Comparison of ENCODE assay signal across 14 mouse cellular contexts in the genomic region with DNA sequence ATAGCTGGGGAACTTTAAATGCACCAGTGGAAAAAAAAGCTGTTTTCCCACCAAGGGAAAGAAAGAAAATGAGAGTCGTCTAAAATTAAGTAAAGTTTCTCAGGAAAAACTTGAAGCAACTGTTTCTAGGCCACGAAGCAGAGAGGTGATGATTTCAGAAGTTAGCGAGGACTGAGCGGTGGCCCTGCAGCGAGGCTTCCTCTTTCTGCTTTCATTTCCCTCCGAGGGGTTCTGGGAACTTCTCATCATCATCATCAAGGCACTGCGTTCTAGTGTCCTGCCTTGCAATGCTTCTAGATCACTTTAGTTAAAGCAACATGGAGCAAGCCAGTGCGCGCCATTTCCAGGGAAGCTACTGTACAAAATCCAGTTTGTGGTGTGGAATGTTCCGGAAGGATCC. TPM values are rescaled to one million over a fixed set of nuclear protein-coding genes. Genes with fewer than 3 reads are reported as not detected.
DNase-seq lines count a peak whose midpoint lies in the region; ATAC-seq and TF ChIP-seq lines count a peak whose summit lies in the region.
"Had no signal": no experiment of that assay in that cellular context is flagged by ENCODE, and none has a peak within 500 bp of the region (broad histone marks: within the 10 kb centered on the region; RNA-seq: fewer than 3 reads in every experiment).

No protein-coding gene starts in this region.

- H3K79me2 ChIP-seq in MEL (ENCODE audit: control insufficient read depth, insufficient read depth, low read length, poor library complexity), result no peaks in the 10 kb centered on the region

- peak overlapping the region; percentile 11; the same call in 1 of the 2 replicates for H3K4me2 ChIP-seq in liver, embryonic 12.5 days
- no peak overlapping the region for H3K4me2 ChIP-seq in intestine, embryonic 16.5 days (ENCODE audit: low read depth, low read length)
- H3K4me2 ChIP-seq: hindbrain, embryonic 15.5 days; limb, embryonic 15.5 days had no signal

- H3K9me3 ChIP-seq in MEL (replicated peaks; ENCODE audit: insufficient read depth, low read length), result no peaks in the 10 kb centered on the region
- no peaks in the 10 kb centered on the region for H3K9me3 ChIP-seq in liver, embryonic 12.5 days (replicated peaks)
- no peaks in the 10 kb centered on the region for H3K9me3 ChIP-seq in intestine, embryonic 16.5 days (ENCODE audit: control insufficient read depth, low read length)
- H3K9me3 ChIP-seq: hindbrain, embryonic 15.5 days; limb, embryonic 15.5 days had no signal

- peak overlapping the region; percentile 62 for H3K27ac ChIP-seq in MEL (ENCODE audit: control insufficient read depth, low read depth, low read length)
- H3K27ac ChIP-seq in liver, embryonic 12.5 days, result peak overlapping the region; percentile 83
- no peak overlapping the region for H3K27ac ChIP-seq in intestine, embryonic 16.5 days (ENCODE audit: low read length)
- H3K27ac ChIP-seq: hindbrain, embryonic 15.5 days; limb, embryonic 15.5 days had no signal

- peak; percentile 42 for DNase-seq in layer of hippocampus, adult 9-11 months
- no peak for DNase-seq in layer of hippocampus, postnatal 14 days (ENCODE audit: low spot score in 2 of 2)
- DNase-seq in MEL (ENCODE audit: low read depth, low spot score), result peak; percentile 88
- DNase-seq in monocyte, adult 2 months (ENCODE audit: low read depth in 1 of 2, low spot score in 2 of 2), result peak; percentile 56
- DNase-seq in gastrocnemius, adult 8-10 months (ENCODE audit: low spot score in 2 of 2), result no peak
- no peak for DNase-seq in adrenal gland, adult 8-10 months
- DNase-seq: adrenal gland, postnatal 10 days; cerebellum, postnatal 36 days; right cerebral cortex, postnatal 14 days had no signal

- H3K27me3 ChIP-seq in MEL (ENCODE audit: control insufficient read depth in 1 of 2, insufficient read depth in 2 of 2, low read length in 2 of 2), result peaks cover 8 to 17% of the 10 kb centered on the region in 2 experiments
- H3K27me3 ChIP-seq in liver, embryonic 12.5 days (replicated peaks), result peaks cover 3% of the 10 kb centered on the region; the same call in 1 of the 2 replicates
- no peaks in the 10 kb centered on the region for H3K27me3 ChIP-seq in intestine, embryonic 16.5 days (replicated peaks; ENCODE audit: control insufficient read depth, insufficient read depth, low read length)
- H3K27me3 ChIP-seq: hindbrain, embryonic 15.5 days; limb, embryonic 15.5 days had no signal

- WGBS in liver, embryonic 12.5 days (ENCODE audit: insufficient replicate concordance), result 57% methylated on average over 10 of the region's 10 CpGs
- WGBS in intestine, embryonic 16.5 days, result 85% methylated on average over 10 of the region's 10 CpGs

- no peak for TF ChIP-seq CTCF in MEL (IDR thresholded peaks at IDR 0.05 in 2 of 3, conservative IDR thresholded peaks at IDR 0.05 in 1 of 3; ENCODE audit: control insufficient read depth in 1 of 3, insufficient read depth in 1 of 3, low read depth in 2 of 3, low read length in 3 of 3, poor library complexity in 1 of 3, severe bottlenecking in 1 of 3)

- ATAC-seq in liver, embryonic 12.5 days, result no peak
- no peak for ATAC-seq in intestine, embryonic 16.5 days

- no peak for TF ChIP-seq EP300 in MEL (IDR thresholded peaks at IDR 0.05; ENCODE audit: low read depth in 1 of 2, low read length in 2 of 2)

- TF ChIP-seq POLR2A in MEL (IDR thresholded peaks at IDR 0.05; ENCODE audit: control insufficient read depth in 1 of 2, insufficient read depth in 1 of 2, low read depth in 1 of 2, low read length in 2 of 2, poor library complexity in 1 of 2), result peak in 1 of 2 experiments; percentile 65; a peak in 2 of 4 replicates

- H3K4me1 ChIP-seq in MEL (ENCODE audit: control insufficient read depth in 1 of 2, insufficient read depth in 2 of 2, low read length in 2 of 2), result peaks cover 23 to 37% of the 10 kb centered on the region in 2 experiments
- H3K4me1 ChIP-seq in liver, embryonic 12.5 days, result peaks cover 85% of the 10 kb centered on the region
- peaks cover 15% of the 10 kb centered on the region for H3K4me1 ChIP-seq in intestine, embryonic 16.5 days (ENCODE audit: control insufficient read depth, insufficient read depth, low read length)

- peak overlapping the region; percentile 45 to 46 for H3K4me3 ChIP-seq in MEL (ENCODE audit: control insufficient read depth in 1 of 2, insufficient read depth in 1 of 2, low read depth in 2 of 2, low read length in 2 of 2)
- no peak overlapping the region for H3K4me3 ChIP-seq in liver, embryonic 12.5 days
- H3K4me3 ChIP-seq in intestine, embryonic 16.5 days (ENCODE audit: low read length), result no peak overlapping the region
- H3K4me3 ChIP-seq: hindbrain, embryonic 15.5 days; limb, embryonic 15.5 days had no signal

- no peak for TF ChIP-seq RAD21 in MEL (IDR thresholded peaks at IDR 0.05; ENCODE audit: low read depth, low read length)

- peaks cover 0 to 34% of the 10 kb centered on the region in 2 experiments; a peak in 2 of 4 replicates for H3K36me3 ChIP-seq in MEL (ENCODE audit: control insufficient read depth in 1 of 2, insufficient read depth in 2 of 2, low read length in 2 of 2)
- H3K36me3 ChIP-seq in liver, embryonic 12.5 days, result no peaks in the 10 kb centered on the region
- no peaks in the 10 kb centered on the region for H3K36me3 ChIP-seq in intestine, embryonic 16.5 days (ENCODE audit: control insufficient read depth, insufficient read depth, low read length)
- H3K36me3 ChIP-seq: hindbrain, embryonic 15.5 days; limb, embryonic 15.5 days had no signal

- H3K9ac ChIP-seq in MEL (ENCODE audit: control insufficient read depth, low read depth, low read length, poor library complexity, severe bottlenecking), result peak overlapping the region; percentile 66
- peak overlapping the region; percentile 24 for H3K9ac ChIP-seq in liver, embryonic 12.5 days
- H3K9ac ChIP-seq in intestine, embryonic 16.5 days (ENCODE audit: low read depth, low read length), result no peak overlapping the region
- H3K9ac ChIP-seq: hindbrain, embryonic 15.5 days; limb, embryonic 15.5 days had no signal

TF ChIP-seq in MEL, 35 proteins besides CTCF, POLR2A, EP300 and RAD21:
- TF ChIP-seq TBP (IDR thresholded peaks at IDR 0.05; ENCODE audit: low read depth, low read length) (peak; percentile 84), ZNF384 (IDR thresholded peaks at IDR 0.05; ENCODE audit: low read depth, low read length) (no peak)

RNA-seq across cellular contexts. Expression of a gene that starts 5.4 kb away (rescaled TPM):
- total RNA-seq in layer of hippocampus, postnatal 14 days (2021), result 10 to 100 TPM; 32.3 to 35.9 TPM
- not detected in 2 replicates for total RNA-seq in MEL (2012; rRNA removed)
- not detected for polyA plus RNA-seq in MEL (2012; ENCODE audit: insufficient read depth in 1 of 2, insufficient read length in 2 of 2, low read depth in 1 of 2, low replicate concordance in 2 of 2, missing spikeins in 1 of 2)
- polyA plus RNA-seq in liver, embryonic 12.5 days (2016; fragmentation: Nextera tagmentation; extraction: Ambion mirVana), result 13.4 and 14.7 TPM in 2 replicates
- 33.5 and 34.7 TPM in 2 replicates for polyA plus RNA-seq in intestine, embryonic 16.5 days (2015; fragmentation: Nextera tagmentation; extraction: Ambion mirVana)
- total RNA-seq in gastrocnemius, adult 8-10 months (2022), result 1 to 10 TPM in 2 of 4 experiments, under 1 TPM in 2; 0.61 to 3.8 (median 2.0) TPM
- 100 to 1,000 TPM in 2 of 4 experiments, 10 to 100 TPM in 2; 52.8 to 131 (median 95.6) TPM for total RNA-seq in adrenal gland, adult 8-10 months (2022)

RNA-seq across cellular contexts. Expression of a gene that starts 22.1 kb away (rescaled TPM):
- total RNA-seq in layer of hippocampus, postnatal 14 days (2021), result 1 to 10 TPM; 7.1 to 8.0 TPM
- 0.08 TPM in 1 of 2 replicates, not detected in the other for total RNA-seq in MEL (2012; rRNA removed)
- polyA plus RNA-seq in MEL (2012; ENCODE audit: insufficient read depth in 1 of 2, insufficient read length in 2 of 2, low read depth in 1 of 2, low replicate concordance in 2 of 2, missing spikeins in 1 of 2), result under 1 TPM in 1 of 2 experiments, not detected in 1; 0.10 TPM
- 1.4 and 1.7 TPM in 2 replicates for polyA plus RNA-seq in liver, embryonic 12.5 days (2016; fragmentation: Nextera tagmentation; extraction: Ambion mirVana)
- 8.0 and 8.7 TPM in 2 replicates for polyA plus RNA-seq in intestine, embryonic 16.5 days (2015; fragmentation: Nextera tagmentation; extraction: Ambion mirVana)
- 1 to 10 TPM; 1.5 to 5.8 (median 3.1) TPM for total RNA-seq in gastrocnemius, adult 8-10 months (2022)
- 1 to 10 TPM; 4.6 to 9.3 (median 5.1) TPM for total RNA-seq in adrenal gland, adult 8-10 months (2022)

RNA-seq across cellular contexts. Expression of a gene that starts 38.3 kb away (rescaled TPM):
- not detected for total RNA-seq in layer of hippocampus, postnatal 14 days (2021)
- not detected in 2 replicates for total RNA-seq in MEL (2012; rRNA removed)
- polyA plus RNA-seq in MEL (2012; ENCODE audit: insufficient read depth in 1 of 2, insufficient read length in 2 of 2, low read depth in 1 of 2, low replicate concordance in 2 of 2, missing spikeins in 1 of 2), result not detected
- 0.08 and 0.10 TPM in 2 replicates for polyA plus RNA-seq in liver, embryonic 12.5 days (2016; fragmentation: Nextera tagmentation; extraction: Ambion mirVana)
- polyA plus RNA-seq in intestine, embryonic 16.5 days (2015; fragmentation: Nextera tagmentation; extraction: Ambion mirVana), result 0.10 TPM in 1 of 2 replicates, not detected in the other
- total RNA-seq in gastrocnemius, adult 8-10 months (2022), result not detected
- total RNA-seq in adrenal gland, adult 8-10 months (2022), result not detected
- total RNA-seq: adrenal gland, postnatal 10 days; layer of hippocampus, adult 8-10 months had no signal
- polyA plus RNA-seq: hindbrain, embryonic 15.5 days; limb, embryonic 15.5 days had no signal

Comparison
In these comparisons a context has a peak if more than half of its experiments do, and no peak if none do; other contexts are left out.
1. DNase-seq: peak in layer of hippocampus, adult 9-11 months (single experiment), MEL (single experiment) and monocyte, adult 2 months (2 of 2); none in layer of hippocampus, postnatal 14 days (0 of 2), gastrocnemius, adult 8-10 months (0 of 2) and adrenal gland, adult 8-10 months (single experiment).
2. H3K4me3 ChIP-seq: peak in MEL (2 of 2); none in liver, embryonic 12.5 days (single experiment) and intestine, embryonic 16.5 days (single experiment).
3. RNA of a gene that starts 5.4 kb away (total RNA-seq): 52.8 to 131 TPM in adrenal gland, adult 8-10 months and 32.3 to 35.9 TPM in layer of hippocampus, postnatal 14 days; 0.61 to 3.8 TPM in gastrocnemius, adult 8-10 months and not detected in MEL; every median in the first group is over 4 times any median in the second.